Mouse (Mus musculus): ENCODE data around the gene Alox5. TPM values are rescaled to one million over a fixed set of nuclear protein-coding genes. Genes with fewer than 3 reads are reported as not detected.

Gene Alox5
- polyA plus RNA-seq, 1 experiment from 2014 or later: 2.4 TPM

DNA sequence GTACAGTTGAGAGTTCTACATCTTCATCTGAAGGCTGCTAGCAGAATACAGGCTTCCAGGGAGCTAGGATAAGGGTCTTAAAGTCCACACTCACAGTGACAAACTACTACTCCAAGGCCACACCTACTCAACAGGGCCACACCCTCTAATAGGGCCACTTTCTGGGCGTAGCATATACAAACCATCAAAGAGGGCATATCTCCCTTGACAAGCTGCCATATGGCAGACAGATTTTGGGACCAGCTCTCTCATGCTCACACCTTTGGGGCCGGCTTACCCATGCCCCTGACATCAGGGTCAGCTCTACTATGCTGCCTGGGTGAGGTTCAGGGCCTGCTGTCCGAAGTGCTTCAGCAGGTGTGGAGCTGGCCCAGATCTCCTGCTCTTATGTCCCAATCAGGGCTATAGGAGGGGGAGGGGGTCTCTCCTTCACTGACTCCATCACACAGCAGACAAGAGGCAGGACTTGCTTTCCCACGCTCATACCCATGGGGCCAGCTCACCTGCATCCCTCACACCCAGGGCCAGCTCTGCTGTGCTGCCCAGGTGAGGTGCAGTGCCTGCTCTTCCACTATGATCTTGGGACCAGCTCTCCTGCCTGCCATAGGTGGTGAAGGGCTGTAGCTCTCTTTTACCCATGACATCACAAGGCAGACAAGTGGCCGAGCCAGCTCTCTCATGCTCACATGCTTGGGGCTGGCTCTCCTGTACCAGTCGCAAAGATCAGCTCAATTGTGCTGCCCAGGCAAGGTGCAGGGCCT is 90.6 kb downstream of the Alox5 start:
- no peak; the same call in 1 of the 2 replicates for ATAC-seq (ENCODE audit: insufficient number of reproducible peaks, insufficient read depth, low FRiP score, low read depth)
- WGBS: 82% methylated on average over 6 of the region's 6 CpGs
- no peak overlapping the region for H3K4me3 ChIP-seq (ENCODE audit: control insufficient read depth in 1 of 2, insufficient read depth in 1 of 2, low read depth in 1 of 2, low read length in 2 of 2)

DNA sequence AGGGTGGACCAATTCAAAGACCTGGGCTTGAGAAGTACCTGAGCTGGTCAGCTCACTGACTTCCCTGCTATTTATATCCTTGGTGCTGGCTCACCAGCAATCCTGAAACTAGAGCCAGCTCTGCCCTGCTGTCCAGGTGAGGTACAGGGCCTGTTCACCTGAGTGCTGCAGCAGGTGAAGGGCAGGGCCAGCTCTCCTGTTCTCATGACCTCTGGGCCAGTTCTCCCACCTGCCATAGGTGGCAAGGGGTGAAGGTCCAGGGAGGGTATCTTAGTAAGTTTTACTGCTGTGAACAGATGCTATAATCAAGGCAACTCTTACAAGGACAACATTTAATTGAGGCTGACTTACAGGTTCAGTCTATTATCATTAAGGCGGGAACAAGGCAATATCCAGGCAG is 91.2 kb downstream of the Alox5 start:
- no peak for ATAC-seq (ENCODE audit: insufficient number of reproducible peaks, insufficient read depth, low FRiP score, low read depth)

More for the DNA sequence above, 90.6 kb downstream of the Alox5 start:
- H3K27ac ChIP-seq (replicated peaks in 1 of 2; ENCODE audit: control insufficient read depth in 1 of 2, insufficient read depth in 1 of 2, low read depth in 2 of 2, low read length in 2 of 2): no peak overlapping the region
- no peak overlapping the region for H3K4me2 ChIP-seq (ENCODE audit: low read length)
- 0 out of 2 replicates have a peak, but pooled peaks cover 3% of the 10 kb centered on the region for H3K9me3 ChIP-seq (ENCODE audit: control insufficient read depth, low read length)
- H3K36me3 ChIP-seq (ENCODE audit: control insufficient read depth, insufficient read depth, low read length): no peaks in the 10 kb centered on the region
- H3K9ac ChIP-seq (ENCODE audit: low read length): no peak overlapping the region
- H3K27me3 ChIP-seq (ENCODE audit: control insufficient read depth, insufficient read depth, low read length): no peaks in the 10 kb centered on the region
- no peaks in the 10 kb centered on the region for H3K4me1 ChIP-seq (ENCODE audit: control insufficient read depth in 2 of 2, insufficient read depth in 2 of 2, low read length in 2 of 2)

DNA sequence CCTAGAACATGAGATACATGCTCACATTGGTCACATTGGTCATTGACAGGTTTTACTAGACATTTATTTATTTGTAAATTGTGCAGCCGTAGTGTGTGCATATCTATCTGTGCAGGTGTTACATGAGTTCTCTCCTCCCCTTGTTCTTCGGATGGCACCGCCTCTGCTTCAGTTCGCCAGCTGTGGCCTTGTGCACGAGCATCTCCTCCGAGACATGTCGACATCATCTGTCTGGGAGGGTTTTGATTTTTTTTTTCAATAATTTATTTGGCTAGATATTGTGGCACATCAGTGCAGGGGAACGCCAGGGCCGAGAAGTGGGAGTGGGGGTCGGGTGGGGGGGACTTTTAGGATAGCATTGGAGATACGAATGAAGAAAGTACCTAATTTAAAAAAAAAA is 93.0 kb downstream of the Alox5 start:
- Histone ChIP-seq H3K4me3 (ENCODE audit: control insufficient read depth in 1 of 2, insufficient read depth in 1 of 2, low read depth in 1 of 2, low read length in 2 of 2) (no peak overlapping the region), H3K27ac (replicated peaks in 1 of 2; ENCODE audit: control insufficient read depth in 1 of 2, insufficient read depth in 1 of 2, low read depth in 2 of 2, low read length in 2 of 2) (no peak overlapping the region), H3K4me2 (ENCODE audit: low read length) (no peak overlapping the region), H3K9ac (ENCODE audit: low read length) (no peak overlapping the region), H3K9me3 (ENCODE audit: control insufficient read depth, low read length) (0 out of 2 replicates have a peak, but pooled peaks cover 8% of the 10 kb centered on the region), H3K4me1 (ENCODE audit: control insufficient read depth in 2 of 2, insufficient read depth in 2 of 2, low read length in 2 of 2) (no peaks in the 10 kb centered on the region), H3K27me3 (ENCODE audit: control insufficient read depth, insufficient read depth, low read length) (no peaks in the 10 kb centered on the region), H3K36me3 (ENCODE audit: control insufficient read depth, insufficient read depth, low read length) (no peaks in the 10 kb centered on the region)
- no peak for ATAC-seq (ENCODE audit: insufficient number of reproducible peaks, insufficient read depth, low FRiP score, low read depth)
- whole genome bisulfite sequencing: 84% methylated on average over 11 of the region's 11 CpGs

More for the DNA sequence above, 91.2 kb downstream of the Alox5 start:
- WGBS: 88% methylated on average over 1 of the region's 1 CpGs
- Histone ChIP-seq H3K9me3 (ENCODE audit: control insufficient read depth, low read length) (0 out of 2 replicates have a peak, but pooled peaks cover 6% of the 10 kb centered on the region), H3K4me2 (ENCODE audit: low read length) (no peak overlapping the region), H3K4me3 (ENCODE audit: control insufficient read depth in 1 of 2, insufficient read depth in 1 of 2, low read depth in 1 of 2, low read length in 2 of 2) (no peak overlapping the region), H3K27me3 (ENCODE audit: control insufficient read depth, insufficient read depth, low read length) (no peaks in the 10 kb centered on the region), H3K9ac (ENCODE audit: low read length) (no peak overlapping the region), H3K27ac (replicated peaks in 1 of 2; ENCODE audit: control insufficient read depth in 1 of 2, insufficient read depth in 1 of 2, low read depth in 2 of 2, low read length in 2 of 2) (no peak overlapping the region), H3K36me3 (ENCODE audit: control insufficient read depth, insufficient read depth, low read length) (no peaks in the 10 kb centered on the region), H3K4me1 (ENCODE audit: control insufficient read depth in 2 of 2, insufficient read depth in 2 of 2, low read length in 2 of 2) (no peaks in the 10 kb centered on the region)

- H3K9me3 ChIP-seq (ENCODE audit: control insufficient read depth, low read length): 0 out of 2 replicates have a peak, but pooled peaks cover 8% of the 10 kb centered on the region
- no peak overlapping the region for H3K4me3 ChIP-seq (ENCODE audit: control insufficient read depth in 1 of 2, insufficient read depth in 1 of 2, low read depth in 1 of 2, low read length in 2 of 2)
- H3K4me2 ChIP-seq (ENCODE audit: low read length): no peak overlapping the region
- H3K27ac ChIP-seq (replicated peaks in 1 of 2; ENCODE audit: control insufficient read depth in 1 of 2, insufficient read depth in 1 of 2, low read depth in 2 of 2, low read length in 2 of 2): no peak overlapping the region
- no peak overlapping the region for H3K9ac ChIP-seq (ENCODE audit: low read length)
- no peaks in the 10 kb centered on the region for H3K4me1 ChIP-seq (ENCODE audit: control insufficient read depth in 2 of 2, insufficient read depth in 2 of 2, low read length in 2 of 2)
- H3K36me3 ChIP-seq (ENCODE audit: control insufficient read depth, insufficient read depth, low read length): no peaks in the 10 kb centered on the region
- WGBS: 80% methylated on average over 4 of the region's 4 CpGs
- no peak for ATAC-seq (ENCODE audit: insufficient number of reproducible peaks, insufficient read depth, low FRiP score, low read depth)
- H3K27me3 ChIP-seq (ENCODE audit: control insufficient read depth, insufficient read depth, low read length): no peaks in the 10 kb centered on the region
Measured at GRCm38 (mm10) chr6:116361993-116362392, 99.0 kb downstream of the Alox5 start.

GRCm38 (mm10) chr6:116361463-116361862 is 99.5 kb downstream of the Alox5 start:
- H3K9me3 ChIP-seq (ENCODE audit: control insufficient read depth, low read length): 0 out of 2 replicates have a peak, but pooled peaks cover 8% of the 10 kb centered on the region
- no peaks in the 10 kb centered on the region for H3K4me1 ChIP-seq (ENCODE audit: control insufficient read depth in 2 of 2, insufficient read depth in 2 of 2, low read length in 2 of 2)
- H3K36me3 ChIP-seq (ENCODE audit: control insufficient read depth, insufficient read depth, low read length): no peaks in the 10 kb centered on the region
- no peak overlapping the region for H3K4me2 ChIP-seq (ENCODE audit: low read length)
- no peak for ATAC-seq (ENCODE audit: insufficient number of reproducible peaks, insufficient read depth, low FRiP score, low read depth)
- H3K4me3 ChIP-seq (ENCODE audit: control insufficient read depth in 1 of 2, insufficient read depth in 1 of 2, low read depth in 1 of 2, low read length in 2 of 2): no peak overlapping the region
- 91% methylated on average over 3 of the region's 3 CpGs for WGBS
- no peak overlapping the region for H3K9ac ChIP-seq (ENCODE audit: low read length)
- H3K27me3 ChIP-seq (ENCODE audit: control insufficient read depth, insufficient read depth, low read length): no peaks in the 10 kb centered on the region
- H3K27ac ChIP-seq (replicated peaks in 1 of 2; ENCODE audit: control insufficient read depth in 1 of 2, insufficient read depth in 1 of 2, low read depth in 2 of 2, low read length in 2 of 2): no peak overlapping the region

Other genes starting within 250 kb of the Alox5 start
- gene Zfand4, start 197.0 kb downstream of the Alox5 start, polyA plus RNA-seq (2014; fragmentation: Nextera tagmentation; extraction: Ambion mirVana): 3.4 and 3.5 TPM in 2 replicates
- 22.2 and 28.6 TPM in 2 replicates for gene March8, start 123.2 kb downstream of the Alox5 start, polyA plus RNA-seq (2014; fragmentation: Nextera tagmentation; extraction: Ambion mirVana)
- not detected in 2 replicates for gene Olfr211, start 27.9 kb upstream of the Alox5 start, polyA plus RNA-seq (2014; fragmentation: Nextera tagmentation; extraction: Ambion mirVana)
- gene Olfr212, start 45.3 kb upstream of the Alox5 start, polyA plus RNA-seq (2014; fragmentation: Nextera tagmentation; extraction: Ambion mirVana): not detected in 2 replicates
- not detected in 2 replicates for gene Olfr213, start 77.3 kb upstream of the Alox5 start, polyA plus RNA-seq (2014; fragmentation: Nextera tagmentation; extraction: Ambion mirVana)
- gene Gm5580, start 90.0 kb upstream of the Alox5 start, polyA plus RNA-seq (2014; fragmentation: Nextera tagmentation; extraction: Ambion mirVana): 0.28 and 0.32 TPM in 2 replicates
- not detected in 2 replicates for gene Olfr214, start 93.1 kb upstream of the Alox5 start, polyA plus RNA-seq (2014; fragmentation: Nextera tagmentation; extraction: Ambion mirVana)
- gene Olfr215, start 123.0 kb upstream of the Alox5 start, polyA plus RNA-seq (2014; fragmentation: Nextera tagmentation; extraction: Ambion mirVana): not detected in 2 replicates
- gene Zfp422, start 167.8 kb upstream of the Alox5 start, polyA plus RNA-seq (2014; fragmentation: Nextera tagmentation; extraction: Ambion mirVana): 83.6 and 86.5 TPM in 2 replicates
- 40.6 and 45.7 TPM in 2 replicates for gene Depp1, start 189.4 kb upstream of the Alox5 start, polyA plus RNA-seq (2014; fragmentation: Nextera tagmentation; extraction: Ambion mirVana)
- 8.0 and 9.4 TPM in 2 replicates for gene Rassf4, start 212.8 kb upstream of the Alox5 start, polyA plus RNA-seq (2014; fragmentation: Nextera tagmentation; extraction: Ambion mirVana)